Mouse (Mus musculus) C2C12 (cell line): ENCODE results near the gene Dab2ip.

Experiments
- CTCF ChIP-seq: IDR thresholded peaks from one replicate; pipeline ENCODE4 v1.5.1; 2011; ENCODE audit not compliant: control insufficient read depth, insufficient read depth, insufficient read length
- MAX ChIP-seq: IDR thresholded peaks from one replicate; pipeline ENCODE4 v1.6.1; 2011; ENCODE audit warnings: mild to moderate bottlenecking, control low read depth
- MYOG ChIP-seq: IDR thresholded peaks from one replicate; pipeline ENCODE4 v1.6.1; 2011; ENCODE audit not compliant: control insufficient read depth, insufficient read length; ENCODE audit errors: extremely low read depth
- USF1 ChIP-seq: IDR thresholded peaks from one replicate; pipeline ENCODE4 v1.6.1; 2011; ENCODE audit warnings: low read depth, mild to moderate bottlenecking, control low read depth, moderate library complexity

- TF ChIP-seq CTCF (no peak), MAX (no peak), USF1 (no peak), MYOG (no peak)
Measured at GRCm38 (mm10) chr2:35761458-35761857, 203.4 kb downstream of the Dab2ip start.
